29 mouse cellular contexts compared by ENCODE assay signal in the genomic region with DNA sequence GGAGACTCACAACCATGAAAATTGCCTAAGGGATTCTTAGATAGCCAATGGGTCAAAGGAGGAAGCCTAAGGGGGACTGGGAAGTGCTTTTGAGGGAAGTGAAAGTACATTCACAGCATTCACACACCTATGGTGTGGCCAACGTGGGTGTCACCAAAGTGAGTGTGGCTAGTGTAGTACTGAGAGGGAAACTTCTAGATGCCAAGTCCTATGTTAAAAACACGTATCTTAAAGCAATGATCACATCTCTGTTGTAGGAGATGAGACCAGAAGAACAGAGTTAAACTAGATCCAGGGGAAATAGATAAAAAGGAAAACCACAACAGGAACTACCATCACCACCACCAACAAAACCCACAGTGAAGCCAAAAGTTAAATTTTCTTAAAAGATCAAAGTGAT.
A peak's percentile ranks its signal among the peaks of the same experiment; 100 is the strongest.
DNase-seq lines count a peak whose midpoint lies in the region; ATAC-seq and TF ChIP-seq lines count a peak whose summit lies in the region.
"Had no signal": no experiment of that assay in that cellular context is flagged by ENCODE, and none has a peak within 500 bp of the region (broad histone marks: within the 10 kb centered on the region; RNA-seq: fewer than 3 reads in every experiment).

No protein-coding gene starts in this region.

- H3K4me3 ChIP-seq in lung, adult 2 months (replicated peaks; ENCODE audit: extremely low read depth, low read depth, low read length): no peak overlapping the region
- no peak overlapping the region for H3K4me3 ChIP-seq in MEL (ENCODE audit: control insufficient read depth in 1 of 2, insufficient read depth in 1 of 2, low read depth in 2 of 2, low read length in 2 of 2)
- H3K4me3 ChIP-seq: forebrain, embryonic 15.5 days; gastrocnemius, adult 2 months; heart, embryonic 13.5 days; hindbrain, embryonic 10.5 days; hindbrain, embryonic 15.5 days; midbrain, embryonic 15.5 days; neural tube, embryonic 12.5 days had no signal

- H3K9me3 ChIP-seq in MEL (replicated peaks; ENCODE audit: insufficient read depth, low read length): no peaks in the 10 kb centered on the region
- H3K9me3 ChIP-seq: forebrain, embryonic 15.5 days; G1E; heart, embryonic 13.5 days; hindbrain, embryonic 10.5 days; hindbrain, embryonic 15.5 days; midbrain, embryonic 15.5 days; neural tube, embryonic 12.5 days had no signal

- H3K27ac ChIP-seq in MEL (ENCODE audit: control insufficient read depth, low read depth, low read length): no peak overlapping the region
- H3K27ac ChIP-seq: forebrain, embryonic 15.5 days; gastrocnemius, adult 2 months; heart, embryonic 13.5 days; hindbrain, embryonic 10.5 days; hindbrain, embryonic 15.5 days; kidney, postnatal 0 days; midbrain, embryonic 15.5 days; neural tube, embryonic 12.5 days had no signal

- DNase-seq in lung, postnatal 36 days: peak; percentile 23
- DNase-seq in lung, adult 2 months: no peak
- no peak for DNase-seq in MEL (ENCODE audit: low read depth, low spot score)
- DNase-seq in splenic B cell, adult 2 months (ENCODE audit: low read depth, low spot score): peak; percentile 50
- DNase-seq in layer of hippocampus, postnatal 36 days: no peak
- no peak for DNase-seq in embryo, embryonic 9.5 days (ENCODE audit: extremely low spot score)
- DNase-seq: adrenal gland, postnatal 36 days; cerebellum, adult 18-20 months; cerebellum, postnatal 14 days; gastrocnemius, adult 2 months; gastrocnemius, postnatal 36 days; heart, postnatal 10 days; kidney, adult 8-10 months; liver; lung, postnatal 4 days; right cerebral cortex, adult 18-20 months; spleen, adult 18-20 months; thymus, postnatal 14 days had no signal

- peaks cover 6% of the 10 kb centered on the region for H3K4me1 ChIP-seq in lung, adult 2 months (ENCODE audit: control insufficient read depth, insufficient read depth, low read length)
- peaks cover 3 to 17% of the 10 kb centered on the region in 2 experiments for H3K4me1 ChIP-seq in MEL (ENCODE audit: control insufficient read depth in 1 of 2, insufficient read depth in 2 of 2, low read length in 2 of 2)
- H3K4me1 ChIP-seq: forebrain, embryonic 15.5 days; hindbrain, embryonic 10.5 days; hindbrain, embryonic 15.5 days; midbrain, embryonic 15.5 days; neural tube, embryonic 12.5 days had no signal

- peak in 1 of 2 experiments; percentile 75; a peak in 2 of 4 replicates for TF ChIP-seq EP300 in MEL (IDR thresholded peaks at IDR 0.05; ENCODE audit: low read depth in 1 of 2, low read length in 2 of 2)

- TF ChIP-seq RAD21 in MEL (IDR thresholded peaks at IDR 0.05; ENCODE audit: low read depth, low read length): no peak

- H3K79me2 ChIP-seq in MEL (ENCODE audit: control insufficient read depth, insufficient read depth, low read length, poor library complexity): no peaks in the 10 kb centered on the region

- H3K9ac ChIP-seq in MEL (ENCODE audit: control insufficient read depth, low read depth, low read length, poor library complexity, severe bottlenecking): no peak overlapping the region
- H3K9ac ChIP-seq: forebrain, embryonic 15.5 days; heart, embryonic 13.5 days; hindbrain, embryonic 15.5 days; midbrain, embryonic 15.5 days; neural tube, embryonic 12.5 days had no signal

- WGBS in lung, adult 2 months: 57% methylated on average over 2 of the region's 2 CpGs

- TF ChIP-seq POLR2A in lung, adult 2 months (IDR thresholded peaks at IDR 0.05; ENCODE audit: borderline replicate concordance, extremely low read depth, low read depth, low read length): no peak
- TF ChIP-seq POLR2A in MEL (IDR thresholded peaks at IDR 0.05; ENCODE audit: control insufficient read depth in 1 of 2, insufficient read depth in 1 of 2, low read depth in 1 of 2, low read length in 2 of 2, poor library complexity in 1 of 2): no peak

- no peaks in the 10 kb centered on the region for H3K27me3 ChIP-seq in MEL (ENCODE audit: control insufficient read depth in 1 of 2, insufficient read depth in 2 of 2, low read length in 2 of 2)
- no peaks in the 10 kb centered on the region for H3K27me3 ChIP-seq in splenic B cell, adult 2 months (ENCODE audit: control insufficient read depth, insufficient read depth, low read length, poor library complexity, severe bottlenecking)
- H3K27me3 ChIP-seq: forebrain, embryonic 15.5 days; heart, embryonic 13.5 days; hindbrain, embryonic 15.5 days; midbrain, embryonic 15.5 days; neural tube, embryonic 12.5 days; Patski had no signal

- peak; percentile 69 for ATAC-seq in granulocyte monocyte progenitor cell, adult 5-6 weeks (replicated peaks; ENCODE audit: poor library complexity, severe bottlenecking)
- ATAC-seq: forebrain, embryonic 15.5 days; inflammation-experienced regulatory T-cells, adult 6 months; midbrain, embryonic 15.5 days; Patski had no signal

- no peak for TF ChIP-seq CTCF in lung, adult 2 months (IDR thresholded peaks at IDR 0.05; ENCODE audit: insufficient read depth, low read length)
- TF ChIP-seq CTCF in MEL (IDR thresholded peaks at IDR 0.05 in 2 of 3, conservative IDR thresholded peaks at IDR 0.05 in 1 of 3; ENCODE audit: control insufficient read depth in 1 of 3, insufficient read depth in 1 of 3, low read depth in 2 of 3, low read length in 3 of 3, poor library complexity in 1 of 3, severe bottlenecking in 1 of 3): no peak

- H3K36me3 ChIP-seq in MEL (ENCODE audit: control insufficient read depth in 1 of 2, insufficient read depth in 2 of 2, low read length in 2 of 2): peaks cover 0 to 13% of the 10 kb centered on the region in 2 experiments; a peak in 2 of 4 replicates
- no peaks in the 10 kb centered on the region for H3K36me3 ChIP-seq in splenic B cell, adult 2 months (ENCODE audit: control insufficient read depth, insufficient read depth, low read length, poor library complexity, severe bottlenecking)
- H3K36me3 ChIP-seq: forebrain, embryonic 15.5 days; G1E; heart, embryonic 13.5 days; hindbrain, embryonic 10.5 days; hindbrain, embryonic 15.5 days; midbrain, embryonic 15.5 days; neural tube, embryonic 12.5 days had no signal

TF ChIP-seq in MEL, 35 proteins besides CTCF, POLR2A, EP300 and RAD21:
- no peak for TF ChIP-seq CHD2 (IDR thresholded peaks at IDR 0.05; ENCODE audit: low read length)
- no peak for TF ChIP-seq ZKSCAN1 (IDR thresholded peaks at IDR 0.05; ENCODE audit: low read depth, low read length)
- peak; percentile 65 for TF ChIP-seq GATA1 (IDR thresholded peaks at IDR 0.05; ENCODE audit: low read depth, low read length)
- TF ChIP-seq USF2 (IDR thresholded peaks at IDR 0.05; ENCODE audit: borderline replicate concordance in 1 of 2, insufficient read depth in 1 of 2, low read depth in 1 of 2, low read length in 2 of 2): no peak
- TF ChIP-seq GABPA (IDR thresholded peaks at IDR 0.05; ENCODE audit: low read depth, low read length): no peak
- no peak for TF ChIP-seq ELF1 (IDR thresholded peaks at IDR 0.05; ENCODE audit: low read depth, low read length)
- no peak for TF ChIP-seq MEF2A (IDR thresholded peaks at IDR 0.05; ENCODE audit: extremely low read depth, insufficient replicate concordance, low read depth, low read length, poor library complexity, severe bottlenecking)
- no peak for TF ChIP-seq CHD1 (IDR thresholded peaks at IDR 0.05; ENCODE audit: low read depth, low read length)
- TF ChIP-seq ZC3H11A (IDR thresholded peaks at IDR 0.05; ENCODE audit: low read depth, low read length): no peak
- TF ChIP-seq NELFE (IDR thresholded peaks at IDR 0.05; ENCODE audit: low read depth, low read length): no peak
- no peak for TF ChIP-seq SIN3A (IDR thresholded peaks at IDR 0.05; ENCODE audit: low read length)
- no peak for TF ChIP-seq MYB (IDR thresholded peaks at IDR 0.05; ENCODE audit: low read depth, low read length)
- TF ChIP-seq TBP (IDR thresholded peaks at IDR 0.05; ENCODE audit: low read depth, low read length): no peak
- no peak for TF ChIP-seq MAZ (IDR thresholded peaks at IDR 0.05; ENCODE audit: low read depth, low read length)
- TF ChIP-seq BHLHE40 (IDR thresholded peaks at IDR 0.05; ENCODE audit: borderline replicate concordance, low read depth, low read length): no peak
- 0 out of 2 replicates have a peak, but pooled peaks have one; percentile 11 for TF ChIP-seq TCF12 (IDR thresholded peaks at IDR 0.05; ENCODE audit: low read depth, low read length)
- TF ChIP-seq ZMIZ1 (IDR thresholded peaks at IDR 0.05; ENCODE audit: low read depth, low read length): no peak
- peak; percentile 55; the same call in 1 of the 2 replicates for TF ChIP-seq RCOR1 (IDR thresholded peaks at IDR 0.05; ENCODE audit: low read depth, low read length)
TF ChIP-seq in MEL: peak in this region for 3.

Comparison
In these comparisons a context has a peak if more than half of its experiments do, and no peak if none do; other contexts are left out.
1. DNase-seq: peak in lung, postnatal 36 days (single experiment) and splenic B cell, adult 2 months (single experiment); none in lung, adult 2 months (single experiment), MEL (single experiment), layer of hippocampus, postnatal 36 days (0 of 2) and embryo, embryonic 9.5 days (single experiment).